Mouse (Mus musculus): ENCODE data around the gene Gpr68.

Gene Gpr68

GRCm38 (mm10) chr12:100924646-100925339 lies 16.8 kb upstream of the Gpr68 start:
- ATAC-seq (ENCODE audit: insufficient number of reproducible peaks, low FRiP score, low TSS enrichment) = no peak

DNA sequence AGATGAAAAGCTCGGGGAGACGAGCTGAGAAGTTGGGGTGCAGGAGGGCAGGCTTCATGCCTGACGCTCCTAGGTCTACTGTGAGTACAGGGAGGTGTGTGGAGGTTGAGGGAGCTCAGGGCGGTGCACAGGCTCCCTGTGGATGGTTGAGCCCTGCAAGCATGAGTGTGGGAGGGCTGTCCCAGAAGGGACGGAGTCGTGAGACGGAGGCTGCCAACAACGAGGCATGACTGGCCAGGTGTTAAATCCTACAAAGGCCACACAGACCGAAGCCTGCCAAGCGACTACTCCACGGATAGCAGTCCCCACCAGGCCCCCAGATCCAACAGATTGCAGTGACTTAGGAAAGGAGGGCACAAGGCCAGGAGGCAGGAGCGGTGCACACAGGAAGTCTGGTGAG lies 2.7 kb upstream of the Gpr68 start:
- peak; percentile 53 for ATAC-seq (ENCODE audit: insufficient number of reproducible peaks, low FRiP score, low TSS enrichment)

DNA sequence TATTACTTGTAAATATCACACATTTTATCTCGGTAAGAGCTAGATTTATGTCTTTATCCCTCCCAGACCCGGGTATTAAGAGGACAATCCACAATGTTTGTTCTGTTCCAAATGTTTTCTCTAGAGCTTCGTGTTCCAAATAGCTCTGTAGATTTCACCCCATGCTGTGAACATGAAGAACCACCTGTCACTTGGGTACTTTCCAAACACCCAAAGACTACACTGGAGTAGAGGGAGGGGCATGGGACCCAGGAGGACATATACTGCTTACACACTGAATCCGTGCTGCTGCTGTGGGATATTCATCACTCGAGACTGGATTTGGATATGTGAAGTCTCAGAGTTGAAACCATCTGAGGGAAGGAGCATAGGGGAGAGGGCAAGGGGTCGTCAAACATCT lies 1.8 kb upstream of the Gpr68 start:
- no peak for ATAC-seq (ENCODE audit: insufficient number of reproducible peaks, low FRiP score, low TSS enrichment)

GRCm38 (mm10) chr12:100908298-100909034 lies 468 bp upstream of the Gpr68 start:
- no peak for ATAC-seq (ENCODE audit: insufficient number of reproducible peaks, low FRiP score, low TSS enrichment)

- ATAC-seq (ENCODE audit: insufficient number of reproducible peaks, low FRiP score, low TSS enrichment) = no peak
Measured at GRCm38 (mm10) chr12:100906861-100907260, 1.1 kb downstream of the Gpr68 start.

DNA sequence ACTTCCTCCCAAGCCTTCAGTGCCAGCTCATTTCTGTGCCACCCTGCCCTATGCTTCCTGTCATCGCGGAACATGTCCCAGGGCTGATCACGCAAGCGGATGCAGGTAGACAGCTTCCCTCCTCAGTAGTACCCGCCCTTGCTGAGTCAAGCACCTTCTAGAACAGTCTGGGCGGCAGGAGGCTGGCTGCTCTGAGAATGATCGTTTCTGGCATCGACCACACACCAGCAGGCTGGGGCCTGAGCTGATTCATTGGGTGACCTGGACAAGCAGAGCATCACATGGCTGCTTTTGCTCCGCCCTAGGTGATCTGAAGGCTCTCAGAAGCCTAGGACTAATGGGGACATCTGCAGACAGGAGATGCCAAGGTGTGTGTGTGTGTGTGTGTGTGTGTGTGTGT lies 4.2 kb downstream of the Gpr68 start:
- ATAC-seq (ENCODE audit: insufficient number of reproducible peaks, low FRiP score, low TSS enrichment) = no peak

DNA sequence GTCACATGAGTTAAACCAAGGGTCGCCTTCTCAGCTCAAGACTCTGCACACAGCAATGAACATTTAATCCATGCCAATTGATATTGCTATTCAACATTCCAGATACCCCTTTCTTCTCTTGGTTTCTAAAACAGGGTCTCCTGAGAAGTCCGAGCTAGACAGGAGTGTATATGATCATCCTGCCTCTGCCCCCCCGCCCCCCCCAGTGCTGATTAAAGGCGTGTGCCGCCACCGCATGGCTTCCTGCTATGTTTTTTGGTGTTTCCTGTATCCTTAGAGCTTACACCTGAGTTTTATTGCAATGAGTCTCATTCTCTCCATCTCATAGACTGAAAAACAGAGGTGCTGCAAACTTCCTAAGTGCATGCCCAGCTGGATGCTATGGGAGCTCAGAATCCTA lies 6.6 kb downstream of the Gpr68 start:
- no peak for ATAC-seq (ENCODE audit: insufficient number of reproducible peaks, low FRiP score, low TSS enrichment)

GRCm38 (mm10) chr12:100900901-100901300 lies 7.1 kb downstream of the Gpr68 start:
- ATAC-seq (ENCODE audit: insufficient number of reproducible peaks, low FRiP score, low TSS enrichment) = no peak

- ATAC-seq (ENCODE audit: insufficient number of reproducible peaks, low FRiP score, low TSS enrichment) = peak; percentile 74
Measured at GRCm38 (mm10) chr12:100899111-100899640, 8.8 kb downstream of the Gpr68 start.

DNA sequence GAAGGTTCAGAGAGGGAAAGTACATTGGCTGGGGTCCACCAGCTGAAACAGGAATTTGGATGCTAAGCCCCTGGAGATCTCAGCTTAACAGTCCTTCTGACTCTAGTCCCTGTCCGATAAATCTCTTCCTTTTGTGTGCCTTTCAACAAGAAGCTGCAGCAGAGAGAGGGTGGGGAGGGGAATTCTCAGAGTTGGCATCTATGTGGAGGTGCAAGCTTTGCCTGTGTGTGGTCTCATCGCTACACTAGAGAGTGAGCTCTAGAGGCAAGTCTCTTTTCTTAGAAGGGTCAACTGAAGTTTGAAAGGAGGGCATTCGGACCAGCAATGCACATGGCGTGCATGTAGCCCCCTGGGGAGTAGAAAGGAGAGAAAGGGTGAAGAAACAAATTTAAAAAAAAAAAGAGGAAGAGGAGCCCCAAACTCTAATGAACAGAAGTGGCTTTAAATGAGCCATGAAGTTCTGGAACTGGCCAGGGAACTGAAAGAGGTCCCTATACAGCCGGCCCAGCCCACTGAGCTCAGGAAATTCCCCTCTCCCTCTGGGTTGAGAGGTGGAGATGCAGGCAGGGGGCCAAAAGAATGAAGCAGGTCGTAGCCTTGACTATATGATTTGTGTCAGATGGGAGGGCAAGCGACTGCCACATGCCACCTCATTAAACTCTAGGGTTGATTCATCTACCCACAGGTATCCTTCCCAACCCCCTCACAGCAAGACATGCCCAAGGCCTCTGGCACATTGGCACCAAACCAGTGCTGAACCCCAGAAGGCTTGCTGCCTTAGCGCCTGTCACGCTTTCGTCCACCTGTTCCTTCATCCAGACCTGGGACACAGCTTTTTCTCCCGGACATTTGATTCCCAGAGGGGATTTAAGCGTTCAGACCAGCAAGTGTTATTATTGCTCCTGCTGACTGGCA lies 10.0 kb downstream of the Gpr68 start:
- peak; percentile 72 for ATAC-seq (ENCODE audit: insufficient number of reproducible peaks, low FRiP score, low TSS enrichment)

GRCm38 (mm10) chr12:100896661-100897060 lies 11.3 kb downstream of the Gpr68 start:
- no peak for ATAC-seq (ENCODE audit: insufficient number of reproducible peaks, low FRiP score, low TSS enrichment)

- ATAC-seq (ENCODE audit: insufficient number of reproducible peaks, low FRiP score, low TSS enrichment) = no peak
Measured at GRCm38 (mm10) chr12:100895504-100895903, 12.5 kb downstream of the Gpr68 start.

DNA sequence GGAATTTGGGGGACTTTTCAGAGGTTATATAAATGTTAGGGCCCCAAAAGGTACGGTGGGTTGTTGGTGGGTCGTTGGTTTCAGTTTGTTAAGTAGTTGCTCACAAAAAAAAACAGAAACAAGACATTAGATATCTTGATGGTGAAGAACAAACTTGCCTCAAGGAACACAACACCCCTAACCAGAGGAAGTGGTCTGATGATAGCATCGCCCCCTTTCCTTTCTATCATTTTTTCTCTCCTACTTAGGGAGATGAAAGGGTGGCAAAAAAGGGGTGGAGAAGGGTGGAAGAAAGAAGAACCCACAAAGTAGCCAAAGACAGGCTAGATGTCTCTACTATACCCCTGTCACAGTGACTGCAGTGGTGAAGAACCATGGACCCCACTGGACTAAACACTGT lies 17.4 kb downstream of the Gpr68 start:
- ATAC-seq (ENCODE audit: insufficient number of reproducible peaks, low FRiP score, low TSS enrichment) = no peak

GRCm38 (mm10) chr12:100887801-100888258 lies 20.2 kb downstream of the Gpr68 start:
- ATAC-seq (ENCODE audit: insufficient number of reproducible peaks, low FRiP score, low TSS enrichment) = 0 out of 2 replicates have a peak, but pooled peaks have one; percentile 31

GRCm38 (mm10) chr12:100886877-100887276 lies 21.1 kb downstream of the Gpr68 start:
- no peak for ATAC-seq (ENCODE audit: insufficient number of reproducible peaks, low FRiP score, low TSS enrichment)

DNA sequence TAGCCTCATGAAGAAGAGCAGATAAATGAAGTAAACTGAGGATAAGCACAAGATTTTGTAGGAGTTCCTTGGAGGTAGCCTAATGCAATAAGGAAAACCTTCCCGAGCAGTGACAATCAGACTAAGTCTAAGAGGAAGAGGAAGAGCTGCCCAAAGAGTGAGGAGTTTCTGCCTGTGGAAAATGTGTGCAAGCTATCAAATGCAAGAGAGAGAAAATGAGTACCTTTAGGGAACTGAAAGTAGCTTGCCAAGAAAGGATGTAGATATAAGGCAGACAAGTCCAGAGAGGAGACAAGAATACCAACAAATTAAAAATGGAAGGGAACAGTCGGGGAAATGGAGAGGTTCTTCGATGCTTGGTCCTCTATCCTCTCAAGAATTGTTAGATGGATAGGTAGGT lies 22.4 kb downstream of the Gpr68 start:
- no peak for ATAC-seq (ENCODE audit: insufficient number of reproducible peaks, low FRiP score, low TSS enrichment)

DNA sequence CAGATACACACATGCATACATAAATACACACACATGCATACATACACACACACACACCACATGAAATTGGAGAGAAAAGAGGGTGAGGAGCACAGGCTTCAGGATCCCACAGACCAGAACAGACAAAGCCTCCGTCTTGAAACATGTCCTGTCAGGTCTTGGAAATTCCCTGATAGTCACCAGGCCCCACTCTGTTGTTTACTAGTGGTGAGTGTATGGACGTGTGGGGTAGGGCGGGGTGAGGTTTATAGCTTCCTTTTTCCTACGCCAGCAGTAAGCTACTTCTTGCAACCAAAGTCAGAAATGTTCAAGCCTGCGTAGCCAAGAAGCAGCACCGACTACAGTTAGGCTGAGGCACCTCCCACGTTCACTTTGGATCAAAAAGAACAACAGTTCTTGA lies 24.8 kb downstream of the Gpr68 start:
- no peak for ATAC-seq (ENCODE audit: insufficient number of reproducible peaks, low FRiP score, low TSS enrichment)

GRCm38 (mm10) chr12:100878556-100878955 lies 29.4 kb downstream of the Gpr68 start:
- no peak for ATAC-seq (ENCODE audit: insufficient number of reproducible peaks, low FRiP score, low TSS enrichment)

- ATAC-seq (ENCODE audit: insufficient number of reproducible peaks, low FRiP score, low TSS enrichment) = no peak
Measured at GRCm38 (mm10) chr12:100877936-100878335, 30.1 kb downstream of the Gpr68 start.

- ATAC-seq (ENCODE audit: insufficient number of reproducible peaks, low FRiP score, low TSS enrichment) = no peak
Measured at GRCm38 (mm10) chr12:100875960-100876359, 32.0 kb downstream of the Gpr68 start.

- no peak for ATAC-seq (ENCODE audit: insufficient number of reproducible peaks, low FRiP score, low TSS enrichment)
Measured at GRCm38 (mm10) chr12:100875553-100875952, 32.4 kb downstream of the Gpr68 start.

Data from cerebellum, adult (tissue).